Mouse (Mus musculus): ENCODE results near the gene Plekha7.

DNA sequence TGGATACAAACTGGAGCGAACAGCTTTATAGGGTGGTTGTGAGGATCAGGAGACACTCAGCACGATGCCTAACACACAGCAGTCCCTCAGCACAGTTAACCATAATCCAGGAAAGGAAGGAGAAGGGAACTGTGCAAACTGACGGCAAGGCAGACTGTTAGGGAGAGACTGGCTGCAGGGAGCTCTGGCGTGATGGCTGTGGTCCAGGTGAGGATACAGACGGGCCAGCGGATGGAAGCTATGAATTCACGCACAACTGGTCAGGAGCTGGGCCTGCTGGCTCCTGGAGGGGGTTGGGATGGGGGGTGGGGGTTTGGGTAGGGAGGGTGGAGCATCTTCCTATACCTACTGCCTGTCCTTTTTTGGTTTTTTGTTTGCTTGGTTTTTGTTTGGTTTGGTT, 182.5 kb downstream of the Plekha7 start:
- TF ChIP-seq POLR2A (IDR thresholded peaks at IDR 0.05; ENCODE audit: insufficient read depth, low read depth, low read length) (no peak), CTCF (IDR thresholded peaks at IDR 0.05; ENCODE audit: insufficient read depth, low read depth, low read length) (no peak)

Measured in olfactory bulb, adult 2 months (tissue).